Mouse (Mus musculus) adrenal gland, postnatal 14 days (tissue): Measurements from ENCODE around the gene Cfap77. TPM values are rescaled to one million over a fixed set of nuclear protein-coding genes. Genes with fewer than 3 reads are reported as not detected.
"Not testable (repeated sequence)": the region's sequence is repeated elsewhere in the genome, so short reads cannot be mapped to it uniquely, and the experiment has no call there.

Experiments
- DNase-seq: peaks from one replicate; pipeline ENCODE4 v3.0.0; 2021; ENCODE audit warnings: mixed read lengths
- long read RNA-seq, 2 experiments: library from polyadenylated mRNA; stranded (forward); transcript quantifications; one replicate each; pipeline ENCODE4 v2.0.0; 2021
- total RNA-seq: library from RNA; stranded (reverse); gene quantifications from 2 replicates; pipeline ENCODE4 v1.2.3, GENCODE M21; 2021

Cfap77 gene
- total RNA-seq = 0.41 and 0.93 TPM in 2 replicates
- long read RNA-seq, experiment 1, partial matches to known transcripts = 0 of 1 reads
- long read RNA-seq, experiment 1, other reads (novel, unspliced or antisense) = 0 of 1 reads
- long read RNA-seq, experiment 2 = 0 reads

DNA sequence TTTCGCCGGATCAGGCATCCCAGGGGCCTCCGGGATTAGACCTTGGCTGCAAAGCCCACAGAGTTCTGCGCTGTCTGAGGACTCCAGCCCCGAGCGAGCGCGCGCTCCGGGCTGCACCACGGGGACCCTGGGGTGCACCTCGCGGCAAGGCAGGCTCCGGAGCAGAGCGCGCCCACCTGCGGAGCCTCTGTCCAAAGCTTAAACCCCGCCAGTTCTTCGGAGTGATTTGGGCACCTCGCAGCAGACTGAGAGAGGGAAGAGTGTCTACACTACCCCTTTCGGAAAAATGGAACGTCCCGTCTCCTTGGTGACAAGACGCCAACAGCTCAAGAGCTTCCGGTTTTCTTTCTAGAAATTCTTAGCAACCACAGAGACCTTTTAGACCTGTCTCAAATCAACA is at the start of gene Cfap77:
TSS of gene Cfap77 (minus strand) at position 76 of the 400 bp plus-strand sequence.
- peak; percentile 86 for DNase-seq

GRCm38 (mm10) chr2:29102416-29103377 is 47.8 kb upstream of the Cfap77 start:
- DNase-seq = not testable (repeated sequence)

DNA sequence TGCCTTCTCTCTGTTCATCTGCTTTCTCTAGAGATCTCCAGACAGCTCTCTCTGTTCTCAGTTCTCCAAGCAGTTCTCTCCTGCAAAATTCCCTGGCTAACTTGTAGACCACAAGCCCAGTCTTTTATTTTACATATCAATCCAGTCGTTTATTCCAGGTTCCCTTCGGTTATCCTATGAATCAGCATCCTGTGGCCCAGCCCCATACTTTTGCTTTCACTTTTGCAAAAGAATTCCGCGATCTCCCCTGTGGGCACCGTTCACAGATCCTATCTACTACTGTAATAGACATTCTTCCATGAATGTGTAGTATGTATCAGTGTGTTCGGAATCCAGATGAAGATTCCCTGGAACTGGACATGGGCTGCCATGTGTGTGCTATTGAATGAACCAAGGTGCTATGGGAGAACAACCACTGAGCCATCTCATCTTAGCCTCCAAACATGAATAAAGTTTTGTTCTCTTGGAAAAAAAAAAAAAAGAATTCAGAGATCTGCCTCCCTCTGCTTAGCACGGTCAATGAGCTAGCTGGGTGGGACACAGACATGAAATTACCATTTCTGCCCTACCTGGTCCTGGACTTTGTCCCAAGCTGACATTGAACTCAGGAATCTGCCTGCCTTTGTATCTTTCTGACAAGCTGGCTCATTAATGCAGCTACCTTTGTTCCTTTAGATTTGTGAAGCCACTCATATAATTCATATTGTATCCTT is 46.1 kb upstream of the Cfap77 start:
- DNase-seq = peak; percentile 21

DNA sequence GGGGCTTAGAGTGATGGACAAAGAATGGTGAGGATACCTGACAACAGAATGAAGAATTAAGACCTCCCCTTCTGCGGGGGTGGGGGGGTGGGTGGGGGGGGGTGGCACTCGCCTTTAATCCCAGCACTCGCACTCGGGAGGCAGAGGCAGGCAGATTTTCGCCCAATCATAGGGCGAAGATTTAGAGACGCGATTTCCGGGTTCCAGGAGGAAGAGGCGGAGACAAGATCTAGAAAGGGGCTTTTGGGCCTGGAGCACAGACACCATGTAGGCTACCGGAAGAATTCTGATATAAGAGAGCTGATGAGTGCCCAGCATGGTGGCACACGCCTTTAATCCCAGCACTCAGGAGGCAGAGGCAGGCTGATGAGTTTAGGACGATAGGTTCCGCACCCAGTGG is 44.8 kb upstream of the Cfap77 start:
- DNase-seq = no peak

DNA sequence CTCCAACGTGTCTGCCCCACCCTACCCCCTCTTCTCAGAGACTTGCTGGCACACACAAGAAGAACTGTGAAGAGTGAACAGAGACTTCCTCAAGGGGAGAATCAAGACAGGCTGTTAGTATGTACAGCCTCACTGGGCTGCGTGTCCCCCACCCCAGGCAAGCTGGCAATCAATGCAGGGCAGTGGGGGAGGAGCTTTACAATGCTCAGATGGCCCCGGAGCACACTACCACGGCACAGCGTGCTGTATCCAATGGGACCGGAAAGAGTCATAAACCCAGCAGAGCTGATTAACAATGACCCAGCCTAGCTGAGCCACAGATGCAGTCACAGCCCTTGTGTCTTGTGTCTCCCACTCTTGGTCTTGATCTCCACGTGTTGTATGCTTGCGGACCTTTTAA is 43.9 kb upstream of the Cfap77 start:
- DNase-seq = no peak

GRCm38 (mm10) chr2:29097955-29098354 is 43.1 kb upstream of the Cfap77 start:
- not testable (repeated sequence) for DNase-seq

DNA sequence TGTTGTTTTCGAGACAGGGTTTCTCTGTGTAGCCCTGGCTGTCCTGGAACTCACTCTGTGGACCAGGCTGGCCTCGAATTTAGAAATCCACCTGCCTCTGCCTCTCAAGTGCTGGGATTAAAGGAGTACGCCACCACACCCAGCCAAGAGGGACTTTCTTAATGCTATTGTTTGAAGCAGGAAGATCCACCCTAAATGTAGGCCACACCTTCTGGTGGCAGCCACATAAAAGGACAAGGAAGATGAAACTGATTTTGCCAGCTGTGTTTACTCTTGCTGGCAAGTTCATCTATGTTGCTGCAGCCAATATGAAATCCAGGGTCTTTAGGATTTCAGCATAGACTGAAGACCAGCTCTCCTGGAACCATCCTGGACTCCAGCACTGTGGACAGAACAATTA is 42.6 kb upstream of the Cfap77 start:
- no peak for DNase-seq

DNA sequence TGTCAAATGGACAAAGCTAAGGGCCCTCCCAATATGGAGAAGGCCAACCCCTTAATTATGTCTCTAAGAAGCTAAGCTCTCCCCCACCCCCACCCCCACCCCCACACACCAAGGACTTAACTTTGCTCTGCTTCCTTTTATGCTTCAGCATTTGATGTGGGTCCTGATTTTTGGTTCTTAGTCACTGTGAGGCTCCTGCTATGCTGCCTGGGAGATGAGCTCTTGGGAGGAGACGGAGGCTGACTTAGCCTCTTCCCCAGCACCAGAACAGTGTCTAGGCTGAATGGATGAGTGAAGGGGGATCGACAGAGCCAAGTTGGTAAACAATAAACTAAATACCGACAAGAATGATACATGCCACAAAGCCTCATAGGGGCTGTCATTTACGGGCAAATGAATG is 41.9 kb upstream of the Cfap77 start:
- DNase-seq = no peak

- DNase-seq = no peak
Observed at GRCm38 (mm10) chr2:29095674-29096073, 40.8 kb upstream of the Cfap77 start.

GRCm38 (mm10) chr2:29089276-29089675 is 34.4 kb upstream of the Cfap77 start:
- DNase-seq = peak; percentile 46

DNA sequence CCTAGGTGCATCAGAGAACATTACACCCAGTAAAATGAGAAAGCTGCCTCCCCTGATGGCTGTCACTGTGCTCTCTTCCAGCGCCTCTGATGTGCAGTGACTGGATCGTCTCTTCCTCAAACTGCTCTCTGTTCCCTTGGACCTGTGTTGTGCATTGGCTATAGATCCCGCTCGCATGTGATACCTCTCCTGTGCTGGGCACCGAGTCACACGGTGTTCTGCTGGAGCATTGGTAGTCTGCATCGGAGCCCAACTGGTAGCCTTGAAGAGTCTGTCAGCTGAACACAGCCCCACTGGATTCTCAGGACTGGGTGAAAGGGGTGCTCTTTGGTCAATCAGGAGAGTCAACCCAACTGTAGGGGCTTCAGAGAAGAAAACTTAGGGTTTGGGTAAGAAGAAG is 31.2 kb upstream of the Cfap77 start:
- no peak for DNase-seq

DNA sequence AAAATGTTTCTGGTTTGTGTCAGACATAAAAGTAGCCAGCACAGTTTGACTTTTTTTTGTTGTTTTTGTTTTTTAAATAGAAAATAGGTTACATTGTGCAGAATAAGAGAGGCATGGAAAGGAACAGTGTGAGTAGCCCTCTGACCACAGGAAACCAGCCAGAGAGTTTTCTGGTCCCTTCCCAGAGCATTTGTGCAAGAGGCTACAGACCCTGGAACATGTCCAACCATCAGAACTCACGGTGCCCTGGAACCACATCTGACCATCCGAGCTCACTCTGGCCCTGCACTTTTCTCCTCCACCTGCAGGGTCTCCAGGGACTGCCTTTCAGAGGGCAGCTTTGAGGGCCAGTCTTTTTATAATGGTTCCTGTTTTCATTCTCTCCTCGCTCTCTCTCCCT is 27.1 kb upstream of the Cfap77 start:
- peak; percentile 32 for DNase-seq

DNA sequence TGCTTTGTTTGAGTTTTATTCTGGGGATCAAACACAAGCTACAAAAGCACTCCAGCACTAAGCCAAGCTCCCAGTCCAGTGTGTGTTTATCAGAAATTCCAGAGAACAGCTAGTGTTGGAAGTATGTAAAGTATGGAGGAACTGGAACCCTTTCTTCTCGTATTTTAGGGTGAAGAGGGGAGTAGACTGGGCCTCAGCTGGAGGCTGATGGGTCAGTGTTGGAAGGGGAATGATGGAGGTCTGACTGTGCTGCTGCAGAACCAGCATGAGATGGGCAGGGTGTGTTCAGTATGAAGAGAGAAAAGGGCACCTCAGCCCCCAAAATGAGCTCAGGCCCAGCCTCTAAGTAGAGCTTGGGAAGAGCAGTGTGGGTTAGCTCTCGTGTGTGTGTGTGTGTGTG is 21.4 kb upstream of the Cfap77 start:
- no peak for DNase-seq

- DNase-seq = no peak
Observed at GRCm38 (mm10) chr2:29075331-29076070, 20.6 kb upstream of the Cfap77 start.

- no peak for DNase-seq
Observed at GRCm38 (mm10) chr2:29074676-29075075, 19.8 kb upstream of the Cfap77 start.

DNA sequence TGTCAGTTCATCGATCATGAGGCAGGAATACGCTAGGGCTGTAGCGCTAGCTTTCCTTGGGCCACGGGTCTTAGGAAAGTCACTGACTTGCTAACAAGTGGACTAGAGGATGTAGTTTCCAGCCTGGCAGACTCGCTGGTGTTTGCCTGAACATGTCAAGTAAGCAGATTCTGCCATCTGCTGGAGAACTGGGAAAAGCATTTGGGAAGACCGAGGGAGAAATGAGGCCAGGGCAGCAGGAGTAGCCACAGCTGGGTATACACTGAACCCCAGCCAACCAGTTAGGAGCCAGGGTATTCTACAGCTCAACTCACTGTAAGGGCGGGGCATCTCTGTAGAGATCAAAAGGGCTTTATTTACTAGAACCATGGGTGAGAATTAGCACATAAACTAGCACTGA is 11.5 kb upstream of the Cfap77 start:
- peak; percentile 19 for DNase-seq

- no peak for DNase-seq
Observed at GRCm38 (mm10) chr2:29065796-29066195, 10.9 kb upstream of the Cfap77 start.

- DNase-seq = peak; percentile 93
Observed at GRCm38 (mm10) chr2:29060135-29060597, 5.3 kb upstream of the Cfap77 start, which contains the start of gene Ttf1. Gene Ttf1 (plus strand): TSS chr2:29060262.

DNA sequence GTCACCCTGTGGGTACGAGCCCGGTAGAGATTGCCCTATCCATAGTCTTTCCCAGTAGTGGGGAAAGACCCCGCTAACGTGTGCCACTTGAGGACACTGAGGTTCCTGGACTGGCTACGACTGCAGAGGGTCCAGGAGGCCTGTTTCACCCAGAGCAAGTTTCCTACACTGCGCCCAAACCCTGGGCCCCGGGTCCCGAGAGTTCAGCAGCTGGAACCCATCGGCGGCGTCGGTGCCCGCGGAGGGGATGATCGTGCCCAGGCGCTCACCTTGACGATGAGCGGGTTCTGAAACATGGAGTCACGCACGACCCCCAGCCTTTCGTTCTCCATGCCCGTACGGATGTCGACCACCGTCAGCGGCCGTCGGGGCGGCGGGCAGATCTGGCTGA is 326 bp downstream of the Cfap77 start:
- no peak for DNase-seq

DNA sequence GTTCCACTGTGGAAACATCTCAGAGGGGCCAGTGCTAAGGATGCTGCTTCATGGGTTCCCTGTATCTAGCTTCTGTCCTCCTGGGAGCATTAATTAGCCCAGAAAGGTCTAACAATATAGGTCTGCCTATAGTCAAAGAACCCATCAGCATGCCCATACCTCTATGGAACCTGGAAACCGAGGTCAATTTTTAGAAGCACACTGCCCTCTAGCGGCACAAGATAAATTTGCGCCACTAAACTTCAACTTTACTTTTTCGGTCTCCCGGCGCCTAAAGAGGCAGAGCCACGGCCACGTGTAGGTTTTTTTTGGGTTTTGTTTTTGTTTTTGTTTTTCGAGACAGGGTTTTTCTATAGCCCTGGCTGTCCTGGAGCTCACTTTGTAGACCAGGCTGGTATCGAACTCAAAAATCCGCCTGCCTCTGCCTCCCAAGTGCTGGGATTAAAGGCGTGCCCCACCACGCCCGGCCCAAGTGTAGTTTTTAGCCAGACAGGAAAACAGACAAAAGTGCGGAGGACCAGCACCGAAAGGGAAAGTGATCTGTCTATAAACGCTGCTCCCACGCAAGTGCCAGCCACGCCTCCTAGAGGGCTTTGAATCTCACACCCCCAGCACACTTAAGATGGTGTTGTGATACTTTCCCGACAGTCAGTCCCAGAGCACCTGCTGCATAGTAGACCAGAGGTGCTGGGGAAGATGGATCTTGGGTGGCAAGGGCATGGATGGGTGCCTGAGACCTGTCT is 893 bp downstream of the Cfap77 start:
- DNase-seq = peak; percentile 66

DNA sequence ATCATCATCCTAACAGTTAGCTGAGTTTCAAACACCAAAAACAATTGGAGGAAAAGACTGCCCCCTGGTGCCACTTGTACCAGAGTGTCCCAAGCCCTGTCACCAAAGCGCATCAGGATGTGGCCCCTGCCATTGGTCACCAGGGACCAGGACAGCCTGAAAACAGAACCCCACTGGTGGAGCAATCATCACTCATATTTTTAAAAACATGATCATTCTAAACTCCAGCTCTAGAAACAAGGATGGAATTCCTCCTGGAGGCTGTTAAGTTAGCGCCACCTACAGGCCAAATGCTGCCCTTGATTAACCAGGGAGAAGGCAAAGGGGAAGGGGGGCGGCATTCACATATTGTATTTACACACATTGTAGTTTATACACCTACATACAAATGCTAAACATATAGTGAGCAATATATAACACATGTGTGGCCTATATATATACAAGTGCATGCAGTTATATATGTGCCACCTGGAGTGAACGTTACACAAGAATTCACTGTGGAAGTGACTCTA is 1.9 kb downstream of the Cfap77 start:
- DNase-seq = peak; percentile 73
